Mouse (Mus musculus) adrenal gland, postnatal 36 days (tissue): ENCODE measurements around the gene 6030408B16Rik. TPM values are rescaled to one million over a fixed set of nuclear protein-coding genes. Genes with fewer than 3 reads are reported as not detected.
"Not testable (repeated sequence)": the region's sequence is repeated elsewhere in the genome, so short reads cannot be mapped to it uniquely, and the experiment has no call there.

Experiments used
- DNase-seq, 2 experiments: peaks; one replicate each; pipeline ENCODE4 v3.0.0; 2021; ENCODE audit warnings: mixed read lengths in 1 of 2
- total RNA-seq, 2 experiments: library from RNA; stranded (reverse); gene quantifications; 2 replicates each; pipeline ENCODE4 v1.2.3; 2021

6030408B16Rik gene
- total RNA-seq, 2 experiments from 2014 or later, result 0.36 to 0.40 TPM

DNA sequence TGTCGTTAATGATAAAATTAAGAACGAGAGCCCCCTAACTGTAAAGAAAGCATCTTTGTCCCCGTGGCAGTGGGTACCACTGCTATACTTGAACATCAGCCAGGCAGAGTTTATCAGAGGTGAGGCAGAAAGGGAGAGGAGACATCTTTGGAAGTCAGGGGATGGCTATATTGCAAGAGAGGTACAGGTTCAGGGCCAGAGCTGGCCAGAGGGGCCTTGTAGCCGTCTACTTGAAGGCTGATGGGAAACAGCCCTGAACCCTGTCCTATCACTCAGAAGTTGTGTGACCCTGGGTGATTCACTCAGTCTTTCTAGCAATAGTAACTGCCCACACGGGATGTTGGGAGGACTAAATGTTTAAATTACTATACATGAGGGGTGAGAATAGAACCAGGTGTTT, 28.1 kb downstream of the 6030408B16Rik start:
- peak; percentile 52 to 70 for DNase-seq

DNA sequence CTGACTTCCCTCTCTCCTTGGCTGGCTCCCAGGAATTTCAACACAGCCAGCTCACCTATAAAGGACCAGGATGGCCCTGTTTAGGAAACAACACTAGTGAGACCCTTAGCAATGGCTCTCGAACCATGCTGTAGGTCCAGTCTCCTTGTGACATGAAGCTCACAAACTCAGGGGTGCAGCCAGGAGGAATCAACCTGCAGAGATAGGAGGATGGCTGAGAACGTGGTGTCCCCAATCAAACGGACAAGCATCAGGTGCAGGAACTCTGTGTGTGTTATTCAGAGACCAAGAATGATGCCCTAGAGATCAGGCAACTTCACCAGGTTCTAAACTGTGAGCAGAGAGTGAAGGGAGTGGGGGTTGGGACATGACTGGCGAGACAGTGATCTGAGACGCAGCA, 29.1 kb downstream of the 6030408B16Rik start:
- DNase-seq, result peak in 1 of 2 experiments; percentile 15

DNA sequence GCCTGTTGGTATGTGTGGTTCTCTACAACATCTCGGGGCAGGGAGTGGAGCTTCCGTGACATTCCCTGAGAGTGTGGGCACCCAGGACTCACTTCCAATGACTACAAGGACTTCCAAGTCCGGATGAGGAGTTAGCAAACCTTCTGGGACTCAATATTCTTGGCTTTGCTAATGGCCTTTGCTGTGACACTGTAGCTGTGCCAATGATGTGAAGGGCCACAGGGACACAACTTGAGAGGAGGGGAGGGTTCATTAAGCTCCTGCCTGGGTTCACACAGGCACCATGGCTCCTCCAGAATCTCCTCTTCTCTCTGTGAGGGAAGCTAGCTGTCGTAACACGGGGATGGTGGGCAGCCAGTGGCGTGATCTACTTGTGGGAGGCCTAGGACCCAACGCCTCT, 29.6 kb downstream of the 6030408B16Rik start:
- peak in 1 of 2 experiments; percentile 17 for DNase-seq

DNA sequence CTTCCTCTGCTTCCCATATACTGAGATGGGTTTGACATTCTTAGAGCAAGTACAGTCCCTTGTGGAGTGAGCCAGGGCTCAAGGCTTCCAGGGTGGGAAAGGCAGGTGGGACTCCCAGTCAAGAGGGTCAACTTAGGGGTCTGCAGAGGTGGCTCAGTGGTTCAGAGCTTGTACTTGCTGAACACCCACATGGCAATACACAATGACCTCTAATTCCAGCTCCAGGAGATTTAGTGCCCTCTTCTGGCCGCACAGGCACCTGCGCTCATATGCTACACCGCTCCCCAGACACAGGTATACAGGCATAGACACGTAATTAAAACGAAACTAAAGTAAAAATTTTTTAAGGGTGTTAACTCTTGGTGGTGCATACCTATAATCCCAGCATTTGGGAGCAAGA, 30.5 kb downstream of the 6030408B16Rik start:
- no peak for DNase-seq

GRCm38 (mm10) chr15:101324409-101324808, 31.4 kb downstream of the 6030408B16Rik start:
- not testable (repeated sequence) for DNase-seq

- no peak for DNase-seq
These were observed 33.1 kb downstream of the 6030408B16Rik start for GRCm38 (mm10) chr15:101325991-101326534.

GRCm38 (mm10) chr15:101327282-101327681, 34.3 kb downstream of the 6030408B16Rik start:
- DNase-seq, result peak; percentile 88 to 89

GRCm38 (mm10) chr15:101328876-101329563, 36.0 kb downstream of the 6030408B16Rik start:
- DNase-seq, result no peak

DNA sequence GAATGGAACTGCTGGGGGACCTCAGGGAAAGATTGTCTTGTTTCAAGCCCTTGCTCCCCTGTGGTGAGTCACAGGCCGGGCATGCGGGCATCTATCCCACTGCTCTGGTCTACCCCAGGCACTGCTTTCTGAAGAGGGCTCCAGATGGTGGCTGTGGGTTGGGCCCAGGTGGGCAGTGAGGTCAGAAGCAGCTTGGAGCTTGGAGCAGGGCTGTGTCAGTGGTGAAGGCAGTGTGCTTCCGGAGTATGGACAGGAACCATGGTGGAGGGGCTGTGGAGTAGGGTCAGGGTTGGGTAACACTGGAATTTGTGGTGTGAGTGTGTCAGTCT, 36.5 kb downstream of the 6030408B16Rik start:
- no peak for DNase-seq

DNA sequence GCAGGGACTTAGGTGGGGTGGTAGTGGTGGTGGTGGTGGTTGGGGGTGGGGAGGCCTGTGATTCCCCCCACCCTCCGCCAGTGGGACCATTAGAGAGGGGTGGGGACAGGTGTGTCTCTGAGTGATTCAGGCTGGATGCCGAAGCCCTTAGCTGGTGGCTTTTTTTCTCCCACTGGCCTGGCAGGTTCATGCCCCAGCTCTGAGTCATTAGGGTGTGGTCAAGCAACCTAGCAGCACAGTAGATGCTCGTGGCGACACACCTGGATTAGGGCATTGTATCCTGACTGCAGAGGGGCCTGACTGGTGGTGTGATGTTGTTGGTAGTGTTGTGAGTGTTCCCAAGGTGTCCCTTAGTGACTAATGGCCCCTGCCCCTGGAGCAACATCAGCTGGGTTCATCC, 38.1 kb downstream of the 6030408B16Rik start:
- DNase-seq, result no peak

DNA sequence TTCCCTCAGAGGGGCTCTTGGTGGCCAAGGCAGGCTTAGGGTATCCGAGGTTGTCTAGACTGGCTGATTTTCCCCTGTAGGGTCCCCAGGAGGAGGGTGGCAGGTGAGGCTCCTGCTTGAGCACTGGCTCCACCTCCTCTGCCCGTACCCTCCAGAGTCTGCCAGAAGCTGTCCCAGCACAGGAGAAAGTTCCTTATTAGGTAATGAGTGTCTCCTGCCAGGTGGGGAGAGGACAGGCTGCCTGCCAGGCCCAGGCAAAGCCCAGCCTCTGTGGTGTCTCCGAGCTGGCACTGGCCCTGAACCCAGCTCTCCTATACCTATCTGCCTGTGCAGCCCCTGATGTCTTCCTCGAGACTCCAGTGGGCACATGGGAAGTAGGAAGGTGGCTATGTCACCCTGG, 39.4 kb downstream of the 6030408B16Rik start:
- DNase-seq, result no peak

DNA sequence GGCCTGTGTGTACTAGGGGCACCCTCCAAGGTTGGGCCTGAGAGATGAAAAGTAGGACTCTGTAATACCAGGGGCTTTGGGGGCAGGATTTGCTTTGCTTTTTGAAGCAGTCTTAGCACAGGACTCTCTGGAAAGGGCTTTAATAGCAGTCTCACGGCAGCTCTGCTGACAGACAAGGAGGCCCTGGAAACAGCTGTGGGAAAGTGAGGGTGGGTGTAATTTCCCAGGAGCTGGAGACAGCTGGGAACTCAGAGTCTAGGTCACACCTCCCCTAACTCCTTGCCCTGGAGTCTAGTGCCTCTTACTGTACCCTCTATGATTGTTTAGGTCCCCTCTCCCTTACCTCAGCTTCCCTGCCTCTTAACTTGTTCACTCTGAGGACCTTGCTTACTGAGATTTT, 40.2 kb downstream of the 6030408B16Rik start:
- no peak for DNase-seq

- DNase-seq, result no peak
These were observed 40.6 kb downstream of the 6030408B16Rik start for GRCm38 (mm10) chr15:101333648-101334047.

DNA sequence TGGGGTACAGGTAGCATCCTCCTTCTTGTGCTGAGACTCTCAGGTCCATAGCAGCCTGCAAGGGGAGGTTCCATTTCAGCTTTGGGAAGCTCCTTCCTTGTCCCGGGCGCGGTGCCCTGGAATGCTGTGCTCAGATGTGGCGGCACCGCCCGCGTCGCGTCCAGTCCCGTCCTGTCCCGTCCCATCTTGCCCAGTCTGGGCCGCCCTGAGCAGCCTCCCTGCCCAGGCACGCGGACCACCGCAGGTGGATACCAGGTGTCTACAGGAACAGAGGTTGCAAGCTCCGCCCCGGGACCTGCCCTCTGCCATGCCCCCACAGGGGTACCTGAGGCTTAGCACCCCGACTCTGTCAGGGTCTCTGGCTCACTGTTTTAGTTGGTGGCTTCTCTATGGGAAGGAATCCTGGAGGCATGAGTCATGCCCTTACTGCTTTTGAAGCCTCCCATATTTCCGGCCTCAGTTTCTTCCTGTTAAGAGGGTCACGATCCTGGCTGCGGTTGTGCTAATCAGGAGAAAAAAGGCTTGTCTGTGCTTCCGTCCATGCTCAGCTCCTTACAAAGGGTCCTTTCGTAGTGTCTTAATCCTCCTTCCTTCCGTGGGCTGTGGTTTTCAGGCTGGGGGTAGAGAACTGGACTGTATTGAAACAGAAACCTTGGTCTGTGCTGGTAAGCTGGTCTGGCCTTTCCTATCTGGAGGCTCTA, 43.6 kb downstream of the 6030408B16Rik start:
- peak in 1 of 2 experiments; percentile 44 for DNase-seq

GRCm38 (mm10) chr15:101338359-101338758, 45.3 kb downstream of the 6030408B16Rik start:
- DNase-seq, result no peak

DNA sequence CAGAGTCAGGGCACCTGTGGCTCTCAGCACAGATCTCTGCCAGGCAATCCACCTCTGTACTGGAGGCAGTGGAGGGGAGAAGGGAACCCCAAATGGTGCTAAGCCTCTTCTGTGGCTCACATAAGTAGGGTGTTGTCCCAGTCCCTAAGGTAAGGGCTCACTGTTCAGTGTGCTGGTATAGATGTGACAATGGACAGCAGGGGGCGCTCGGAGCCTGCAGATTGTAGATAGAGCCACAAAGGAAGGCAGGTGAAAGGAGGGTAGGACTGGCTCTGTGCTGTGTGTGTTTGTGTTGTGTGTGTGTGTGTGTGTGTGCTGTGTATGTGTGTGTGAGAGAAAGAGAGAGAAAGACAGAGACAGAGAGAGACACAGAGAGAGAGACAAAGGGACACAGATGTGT, 46.5 kb downstream of the 6030408B16Rik start:
- peak; percentile 88 to 91 for DNase-seq

GRCm38 (mm10) chr15:101341797-101342515, 48.9 kb downstream of the 6030408B16Rik start:
- peak; percentile 68 to 70 for DNase-seq

Other genes with a start within 250 kb of the 6030408B16Rik start
- under 1 TPM in 1 of 2 experiments, not detected in 1; 0.26 TPM for gene Gm47841, start 245.8 kb upstream of the 6030408B16Rik start, total RNA-seq
- gene Fignl2, start 214.6 kb upstream of the 6030408B16Rik start, total RNA-seq, result 1 to 10 TPM; 9.4 to 9.9 TPM
- under 1 TPM; 0.56 to 0.99 TPM for gene Ankrd33, start 177.5 kb upstream of the 6030408B16Rik start, total RNA-seq
- gene Acvrl1, start 164.7 kb upstream of the 6030408B16Rik start, total RNA-seq, result 10 to 100 TPM; 13.4 to 17.5 TPM
- gene Acvr1b, start 119.1 kb upstream of the 6030408B16Rik start, total RNA-seq, result 1 to 10 TPM; 8.5 to 9.3 TPM
- gene Grasp, start 69.0 kb upstream of the 6030408B16Rik start, total RNA-seq, result 10 to 100 TPM; 18.7 to 60.1 TPM
- gene Nr4a1, start 38.9 kb upstream of the 6030408B16Rik start, total RNA-seq, result 1,000 to 10,000 TPM in 1 of 2 experiments, 100 to 1,000 TPM in 1; 924 to 1,160 TPM
- 10 to 100 TPM; 53.6 to 90.1 TPM for gene Atg101, start 8.9 kb upstream of the 6030408B16Rik start, total RNA-seq
- gene Krt80, start 77.0 kb downstream of the 6030408B16Rik start, total RNA-seq, result 1 to 10 TPM; 1.4 to 2.0 TPM
- 1 to 10 TPM in 1 of 2 experiments, under 1 TPM in 1; 0.89 to 1.8 TPM for gene Krt7, start 117.8 kb downstream of the 6030408B16Rik start, total RNA-seq
- gene Krt87, start 145.6 kb downstream of the 6030408B16Rik start, total RNA-seq, result not detected
- gene Krt88, start 154.5 kb downstream of the 6030408B16Rik start, total RNA-seq, result not detected
- not detected for gene Krt81, start 170.5 kb downstream of the 6030408B16Rik start, total RNA-seq
- gene Krt86, start 180.3 kb downstream of the 6030408B16Rik start, total RNA-seq, result not detected
- not detected for gene Krt83, start 198.3 kb downstream of the 6030408B16Rik start, total RNA-seq
- not detected for gene Gm49425, start 224.0 kb downstream of the 6030408B16Rik start, total RNA-seq
- gene Krt84, start 239.6 kb downstream of the 6030408B16Rik start, total RNA-seq, result not detected